Mouse (Mus musculus) G1E (cell line): Measurements from ENCODE around the gene Nckap5. TPM values are rescaled to one million over a fixed set of nuclear protein-coding genes. Genes with fewer than 3 reads are reported as not detected.

Experiments
- ATAC-seq: 2 replicates; pipeline ENCODE4 v1.8.0; 2016; ENCODE audit warnings: mild to moderate bottlenecking; ENCODE audit not compliant: insufficient number of reproducible peaks, poor library complexity, low FRiP score, severe bottlenecking; ENCODE audit errors: extremely low read depth
- DNase-seq: peaks from one replicate; pipeline ENCODE4 v3.0.0; 2012; ENCODE audit warnings: low spot score
- H3K27me3 ChIP-seq: 2 replicates; pipeline ENCODE4 v1.6.1; 2012; ENCODE audit warnings: mild to moderate bottlenecking, low read length, inconsistent platforms; ENCODE audit not compliant: insufficient read depth
- H3K36me3 ChIP-seq: replicated peaks from 2 replicates; pipeline ENCODE3; 2012; ENCODE audit warnings: mild to moderate bottlenecking, inconsistent platforms
- H3K4me1 ChIP-seq: 2 replicates; pipeline ENCODE4 v1.6.1; 2012; ENCODE audit warnings: low read depth, low read length, inconsistent platforms, mixed read lengths; ENCODE audit not compliant: insufficient read depth
- H3K4me3 ChIP-seq: 2 replicates; pipeline ENCODE4 v1.5.1; 2012; ENCODE audit warnings: low read depth, mild to moderate bottlenecking, inconsistent platforms, low read length, moderate library complexity, mixed read lengths
- H3K9me3 ChIP-seq: replicated peaks from 2 replicates; pipeline ENCODE4 v1.6.1; 2012; ENCODE audit warnings: inconsistent platforms
- CTCF ChIP-seq: IDR thresholded peaks from 2 replicates; pipeline ENCODE4 v1.5.1; 2012; ENCODE audit warnings: low read depth, low read length, inconsistent platforms, mixed read lengths
- GATA1 ChIP-seq: IDR thresholded peaks from 2 replicates; pipeline ENCODE4 v1.6.1; 2012; ENCODE audit warnings: borderline replicate concordance, low read length, inconsistent platforms, mixed read lengths
- GATA2 ChIP-seq: IDR thresholded peaks from 2 replicates; pipeline ENCODE4 v1.6.1; 2012; ENCODE audit warnings: low read depth, low read length, inconsistent platforms, borderline replicate concordance
- POLR2AphosphoS5 ChIP-seq: IDR thresholded peaks from 2 replicates; pipeline ENCODE4 v1.6.1; 2012; ENCODE audit warnings: low read depth, low read length, inconsistent platforms; ENCODE audit not compliant: insufficient replicate concordance
- TAL1 ChIP-seq: conservative IDR thresholded peaks from 2 replicates; pipeline ENCODE4 v1.6.1; 2012; ENCODE audit warnings: low read depth, low read length, inconsistent platforms, mixed read lengths
- polyA plus RNA-seq: library from polyadenylated mRNA; stranded (reverse); fragments of >175 nt; gene quantifications from 2 replicates; pipeline ENCODE4 v1.2.3, GENCODE M21; 2012
- total RNA-seq, 2 experiments: library from RNA; stranded (forward) in 1 of 2; stranded (reverse) in 1 of 2; fragments of 200-1000 nt in 1 of 2; fragments of >200 nt in 1 of 2; fragmentation: Nextera tagmentation in 1 of 2; gene quantifications; 2 replicates each; pipeline ENCODE4 v1.2.3; 2014 to 2017

Gene Nckap5
- total RNA-seq (2014; fragmentation: Nextera tagmentation) (0.15 TPM in 1 of 2 replicates, not detected in the other), total RNA-seq (2017) (0.12 and 0.44 TPM in 2 replicates), polyA plus RNA-seq (0.03 and 0.15 TPM in 2 replicates)

GRCm38 (mm10) chr1:126830031-126830927 is at the start of gene Nckap5:
TSS of gene Nckap5 (minus strand) at chr1:126830799.
- Histone ChIP-seq H3K36me3 (no peaks in the 10 kb centered on the region), H3K4me3 (no peak within 1 kb of the TSS; the same call in 1 of the 2 replicates)

GRCm38 (mm10) chr1:126877495-126877894 is 46.9 kb upstream of the Nckap5 start:
- Histone ChIP-seq H3K27me3 (no peaks in the 10 kb centered on the region), H3K9me3 (peaks cover 24% of the 10 kb centered on the region), H3K4me1 (no peaks in the 10 kb centered on the region), H3K36me3 (no peaks in the 10 kb centered on the region), H3K4me3 (no peak overlapping the region)
- TF ChIP-seq GATA2 (no peak), POLR2AphosphoS5 (no peak), GATA1 (no peak), CTCF (no peak), TAL1 (no peak)
- ATAC-seq, result no peak
- no peak for DNase-seq

More at GRCm38 (mm10) chr1:126830031-126830927, at the start of gene Nckap5:
- Histone ChIP-seq H3K4me1 (no peaks in the 10 kb centered on the region), H3K9me3 (peaks cover 62% of the 10 kb centered on the region), H3K27me3 (no peaks in the 10 kb centered on the region)
- DNase-seq (no peak), ATAC-seq (no peak)
- TF ChIP-seq CTCF (no peak), POLR2AphosphoS5 (no peak), GATA2 (no peak), GATA1 (no peak)

- H3K27me3 ChIP-seq, result no peaks in the 10 kb centered on the region
- H3K9me3 ChIP-seq, result peaks cover 49% of the 10 kb centered on the region
- no peaks in the 10 kb centered on the region for H3K36me3 ChIP-seq
- no peak for ATAC-seq
- no peak for DNase-seq
- no peaks in the 10 kb centered on the region for H3K4me1 ChIP-seq
- TF ChIP-seq POLR2AphosphoS5 (no peak), GATA1 (no peak), TAL1 (no peak), CTCF (no peak), GATA2 (no peak)
- no peak overlapping the region for H3K4me3 ChIP-seq
These were observed 37.8 kb upstream of the Nckap5 start for GRCm38 (mm10) chr1:126868372-126868771.

GRCm38 (mm10) chr1:126867912-126868311 is 37.3 kb upstream of the Nckap5 start:
- H3K4me1 ChIP-seq, result no peaks in the 10 kb centered on the region
- H3K36me3 ChIP-seq, result no peaks in the 10 kb centered on the region
- ATAC-seq (no peak), DNase-seq (no peak)
- no peaks in the 10 kb centered on the region for H3K27me3 ChIP-seq
- no peak overlapping the region for H3K4me3 ChIP-seq
- peaks cover 53% of the 10 kb centered on the region for H3K9me3 ChIP-seq
- TF ChIP-seq GATA1 (no peak), POLR2AphosphoS5 (no peak), TAL1 (no peak), GATA2 (no peak), CTCF (no peak)

GRCm38 (mm10) chr1:126865591-126866086 is 35.0 kb upstream of the Nckap5 start:
- ATAC-seq (no peak), DNase-seq (no peak)
- TF ChIP-seq CTCF (no peak), TAL1 (no peak), GATA2 (no peak), POLR2AphosphoS5 (no peak), GATA1 (no peak)
- H3K36me3 ChIP-seq, result no peaks in the 10 kb centered on the region
- H3K4me3 ChIP-seq, result no peak overlapping the region
- peaks cover 68% of the 10 kb centered on the region for H3K9me3 ChIP-seq
- no peaks in the 10 kb centered on the region for H3K27me3 ChIP-seq
- H3K4me1 ChIP-seq, result no peaks in the 10 kb centered on the region

- TF ChIP-seq CTCF, result no peak
- TF ChIP-seq GATA2, result no peak
- TF ChIP-seq TAL1, result no peak
- no peak for TF ChIP-seq POLR2AphosphoS5
- no peak for TF ChIP-seq GATA1
- Histone ChIP-seq H3K4me1 (no peaks in the 10 kb centered on the region), H3K4me3 (no peak overlapping the region), H3K9me3 (peaks cover 55% of the 10 kb centered on the region), H3K36me3 (no peaks in the 10 kb centered on the region), H3K27me3 (no peaks in the 10 kb centered on the region)
- ATAC-seq (no peak), DNase-seq (no peak)
These were observed 31.2 kb upstream of the Nckap5 start for GRCm38 (mm10) chr1:126861816-126862215.
